Mouse (Mus musculus): ENCODE results near the gene Zbtb9.

The Zbtb9 gene

DNA sequence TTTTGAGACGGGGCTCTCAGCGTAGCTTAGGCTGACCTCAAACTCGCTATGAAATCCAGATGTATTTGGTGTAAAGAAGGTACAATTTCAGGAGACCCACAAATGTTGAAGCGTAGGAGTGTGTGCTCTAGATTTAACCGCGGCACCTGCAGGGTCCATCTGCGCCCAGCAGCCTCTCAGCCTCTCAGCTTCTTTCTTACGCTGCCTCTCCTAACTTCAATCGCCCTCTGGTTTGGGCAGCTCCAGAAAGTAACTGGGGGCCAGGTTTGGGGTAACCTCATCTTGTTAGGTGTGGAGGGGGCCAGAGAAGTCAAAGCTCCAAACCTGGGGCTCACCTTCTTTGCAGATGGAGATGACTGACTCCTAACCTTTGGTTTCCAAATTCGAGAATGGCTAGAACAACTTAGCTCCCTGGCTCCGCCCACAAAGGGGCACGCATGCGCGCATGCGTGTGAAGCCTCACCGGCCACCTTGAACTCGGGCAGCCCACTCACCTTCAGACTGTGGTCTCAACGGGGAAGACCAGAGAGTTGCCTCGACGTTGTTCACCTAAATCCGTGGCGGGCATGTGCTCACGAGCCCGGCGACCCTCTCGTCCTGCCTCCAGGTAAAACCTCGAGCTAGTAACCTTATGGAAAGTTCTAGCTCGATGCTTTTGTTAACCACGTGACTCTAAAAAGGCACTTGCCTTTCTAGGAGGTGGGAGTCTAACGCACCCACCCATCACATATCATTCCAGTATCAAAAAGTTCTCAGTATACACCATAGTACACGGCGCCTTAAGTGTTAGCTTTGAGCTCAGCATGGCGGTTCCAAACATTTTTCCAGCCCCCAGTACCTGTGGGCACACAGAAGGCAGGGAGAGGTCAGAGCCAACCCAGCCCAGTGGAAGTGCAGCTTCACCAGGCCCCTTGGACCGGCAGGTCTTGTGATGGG lies 44.9 kb downstream of the Zbtb9 start:
- peak; percentile 91 for DNase-seq

DNA sequence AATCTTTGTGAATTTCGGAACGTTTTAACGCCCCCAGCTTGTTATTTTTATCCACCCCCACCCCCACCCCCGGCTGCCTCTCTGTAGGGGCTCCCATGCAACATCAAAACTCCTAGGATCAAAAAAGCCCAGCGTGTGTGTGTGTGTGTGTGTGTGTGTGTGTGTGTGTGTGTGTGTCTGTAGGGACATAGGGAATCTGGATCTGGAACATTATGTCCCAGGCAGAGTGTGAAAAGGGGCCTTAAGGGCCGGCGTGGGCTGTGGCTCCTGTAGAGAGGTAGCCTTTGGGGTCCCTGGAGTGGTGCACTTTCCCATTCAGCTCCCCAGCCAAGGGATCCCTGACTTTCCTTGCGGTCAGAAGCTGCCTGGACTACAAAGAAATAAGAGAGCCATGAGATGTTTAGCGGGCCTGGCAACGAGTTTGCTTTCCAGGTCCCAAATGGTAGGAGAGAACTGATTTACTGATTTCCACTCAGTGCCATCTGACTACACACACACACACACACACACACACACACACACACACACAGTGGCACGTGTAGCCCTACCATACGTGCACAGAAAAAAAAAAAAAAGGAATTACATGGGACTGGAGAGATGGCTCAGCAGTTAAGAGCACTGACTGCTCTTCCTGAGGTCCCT lies 45.7 kb downstream of the Zbtb9 start:
- peak; percentile 25 for DNase-seq

DNA sequence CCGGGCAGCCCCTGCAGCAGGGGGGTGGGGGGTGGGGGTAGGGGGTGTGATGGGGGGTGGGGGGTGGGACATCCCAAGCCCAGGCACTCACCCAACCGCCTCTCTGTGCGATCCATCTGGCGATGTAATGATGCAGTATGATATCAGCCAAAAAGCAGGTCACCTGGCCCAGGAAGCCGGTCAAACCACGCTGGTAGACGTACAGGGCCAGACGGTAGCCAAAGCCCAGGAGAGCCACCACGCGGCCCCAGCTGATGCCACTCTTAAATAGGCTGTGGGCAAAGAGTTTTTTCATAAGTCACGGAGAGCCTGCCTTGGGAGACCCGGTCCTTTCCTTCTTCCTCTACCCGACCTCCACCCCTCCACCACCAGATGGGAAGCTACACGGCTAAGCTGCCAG lies 48.1 kb downstream of the Zbtb9 start:
- no peak for DNase-seq

DNA sequence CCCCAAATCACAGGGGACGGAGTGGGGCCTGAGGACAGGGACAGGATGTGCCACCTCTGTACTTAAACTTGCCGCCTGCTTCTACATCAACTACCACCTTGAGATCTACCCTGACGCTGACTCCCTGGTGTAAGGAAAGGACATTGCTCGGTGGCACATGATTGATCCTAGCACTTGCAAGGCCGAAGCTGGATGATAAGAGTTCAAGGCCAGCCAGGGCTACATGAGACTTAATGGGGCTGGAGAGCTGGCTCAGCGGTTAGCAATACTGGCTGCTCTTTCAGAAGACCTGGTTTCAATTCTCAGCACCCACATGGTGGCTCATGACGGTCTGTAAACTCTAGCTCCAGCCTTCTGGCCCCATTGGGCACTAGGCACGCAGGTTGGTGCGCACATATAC lies 48.8 kb downstream of the Zbtb9 start:
- no peak for DNase-seq

DNA sequence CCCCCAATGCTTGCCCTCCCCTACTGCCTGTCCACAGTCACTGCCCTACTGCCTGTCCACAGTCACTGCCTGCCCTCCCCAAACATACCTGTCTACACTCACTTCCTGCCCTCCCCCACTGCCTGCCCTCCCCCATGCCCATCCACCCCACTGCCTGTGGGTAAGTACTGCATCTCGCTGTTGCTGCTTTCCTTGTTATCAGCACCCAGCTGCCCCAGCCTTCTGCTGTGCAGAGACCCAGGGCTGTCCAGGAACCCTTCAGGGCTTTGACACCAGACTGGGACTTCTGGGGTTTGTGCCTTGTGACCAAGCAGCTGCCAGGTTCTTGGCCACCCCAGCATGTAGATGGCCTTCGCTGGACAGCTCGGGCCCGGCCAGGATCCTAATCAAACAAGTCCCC lies 50.4 kb downstream of the Zbtb9 start:
- no peak for DNase-seq

DNA sequence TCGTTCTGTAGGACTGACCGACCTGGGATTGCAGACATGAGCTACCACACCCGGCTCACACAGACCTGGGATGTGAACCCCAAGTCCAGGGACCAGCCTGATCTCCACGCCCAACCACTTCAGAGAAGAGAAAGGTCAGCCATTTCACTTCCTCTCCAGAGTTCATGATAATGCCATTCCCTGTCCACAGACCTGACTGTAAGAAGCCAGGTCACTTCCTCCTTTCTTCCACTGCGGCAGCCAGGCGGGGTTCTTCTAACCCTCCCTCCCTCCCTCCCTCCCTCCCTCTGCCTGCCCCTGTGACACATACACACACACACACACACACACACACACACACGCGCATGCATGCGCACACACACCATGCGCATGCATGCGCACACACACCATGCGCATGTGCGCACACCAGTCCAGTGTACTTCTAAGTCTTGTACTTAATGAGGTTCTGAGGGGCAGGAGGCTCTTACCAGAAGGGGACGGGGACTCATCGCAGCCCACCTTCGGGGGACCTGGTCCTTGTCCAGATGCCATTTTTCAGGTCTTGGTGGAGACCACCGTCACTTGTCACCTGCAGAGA lies 52.4 kb downstream of the Zbtb9 start:
- no peak for DNase-seq

DNA sequence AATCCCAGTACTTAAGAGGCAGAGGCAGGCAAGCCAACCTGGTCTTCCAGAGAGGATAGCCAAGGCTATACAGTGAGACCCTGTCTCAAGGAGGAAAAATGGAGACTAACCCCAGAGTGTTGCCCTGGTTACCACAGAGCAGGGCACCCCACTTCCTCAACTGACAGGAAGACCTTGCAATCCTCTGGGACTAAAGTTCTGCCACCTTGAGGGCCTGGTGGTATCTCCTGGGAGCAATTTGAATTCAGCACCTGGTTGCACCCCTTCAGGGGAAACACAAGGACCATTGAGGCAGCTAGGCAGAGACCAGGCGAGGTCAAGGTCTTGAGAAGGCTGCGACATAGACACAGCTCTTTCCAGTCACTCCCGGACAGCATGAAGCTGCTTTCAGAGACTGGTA lies 53.0 kb downstream of the Zbtb9 start:
- no peak for DNase-seq

DNA sequence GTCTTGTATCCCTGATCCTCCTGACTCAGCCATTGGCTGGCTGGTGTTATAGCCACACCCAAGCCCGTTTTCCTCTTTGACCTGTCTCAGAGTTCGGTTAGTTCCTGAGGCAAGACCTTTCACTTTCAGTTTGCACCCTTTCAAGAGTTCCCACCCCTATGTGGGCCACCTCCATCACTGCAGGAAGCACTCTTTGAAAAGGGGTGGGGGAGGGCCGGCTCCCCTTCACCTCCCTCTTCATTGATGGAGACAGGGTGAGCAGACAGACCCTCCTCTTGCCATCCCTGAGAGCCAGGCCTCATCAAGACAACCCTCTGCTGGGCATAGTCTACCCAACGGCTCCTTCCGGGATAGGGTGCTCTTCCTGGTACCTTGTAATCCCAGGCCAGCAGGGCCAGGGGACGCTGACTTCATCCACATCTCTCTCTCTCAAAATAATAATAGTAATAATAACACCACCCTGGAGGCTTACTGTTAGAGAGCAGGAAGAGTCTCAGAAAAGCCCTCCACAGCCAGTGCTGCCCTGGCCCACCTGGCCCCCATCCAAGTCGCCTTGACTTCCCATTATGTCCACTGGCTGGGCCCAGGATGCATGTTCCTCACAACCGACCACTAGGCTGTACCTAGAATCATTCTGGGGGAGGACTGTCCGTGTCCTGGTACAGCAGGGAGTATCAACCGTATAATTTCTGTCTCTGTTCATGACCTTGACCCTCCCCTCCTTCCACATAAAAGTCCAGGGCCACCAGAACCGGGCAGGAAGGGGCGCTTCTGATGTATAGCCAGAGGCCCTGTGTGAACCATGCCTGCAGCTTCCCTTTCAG lies 54.7 kb downstream of the Zbtb9 start:
- DNase-seq = peak; percentile 60

DNA sequence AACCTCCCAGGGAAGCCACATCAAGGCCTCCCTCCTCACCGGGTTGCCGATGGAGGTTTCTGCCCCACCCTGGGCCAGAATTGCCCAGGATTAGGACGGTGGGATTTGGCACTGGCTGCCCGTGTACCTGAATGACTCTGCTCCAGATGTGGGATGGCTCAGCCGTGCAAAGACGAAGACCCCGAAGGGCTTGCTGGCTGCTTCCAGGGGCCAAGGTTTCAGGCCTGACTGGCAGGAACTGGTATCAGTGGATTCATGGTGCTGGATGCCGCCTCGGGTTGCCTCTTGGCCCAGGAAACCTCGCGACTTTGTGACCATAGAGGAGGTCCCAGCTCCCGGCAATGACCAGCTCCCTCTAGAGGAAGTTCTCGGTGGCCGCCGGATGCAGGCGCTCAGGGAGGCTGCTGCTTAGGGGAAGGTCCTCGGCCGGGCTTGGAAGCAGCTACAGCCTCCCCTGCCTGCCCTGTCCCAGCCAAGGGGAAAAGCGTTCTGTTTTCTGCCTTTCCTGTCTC lies 55.4 kb downstream of the Zbtb9 start:
- peak; percentile 96 for DNase-seq

DNA sequence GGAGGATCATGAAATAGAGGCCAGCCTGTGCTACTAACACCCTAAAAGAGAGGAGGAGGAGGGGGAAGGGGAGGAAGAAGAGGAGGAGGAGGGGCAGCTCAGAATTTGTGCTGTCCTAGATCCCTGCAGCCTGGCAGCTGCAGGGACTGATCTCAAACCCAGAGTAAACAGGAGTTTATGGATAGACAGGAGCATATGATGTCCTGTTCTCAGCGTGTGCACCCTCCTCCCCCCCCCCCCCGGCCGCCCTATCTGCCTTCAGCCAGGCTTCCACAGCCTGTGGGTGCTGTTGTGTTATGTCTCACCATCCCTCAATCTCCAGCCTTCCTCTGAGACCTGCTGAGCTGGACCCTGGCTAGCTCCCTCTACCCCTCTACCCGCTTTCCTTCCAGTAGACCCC lies 55.9 kb downstream of the Zbtb9 start, which contains the start of gene Bak1:
Bak1 (minus strand) TSS at position 101 of the 400 bp plus-strand sequence.
- no peak for DNase-seq

DNA sequence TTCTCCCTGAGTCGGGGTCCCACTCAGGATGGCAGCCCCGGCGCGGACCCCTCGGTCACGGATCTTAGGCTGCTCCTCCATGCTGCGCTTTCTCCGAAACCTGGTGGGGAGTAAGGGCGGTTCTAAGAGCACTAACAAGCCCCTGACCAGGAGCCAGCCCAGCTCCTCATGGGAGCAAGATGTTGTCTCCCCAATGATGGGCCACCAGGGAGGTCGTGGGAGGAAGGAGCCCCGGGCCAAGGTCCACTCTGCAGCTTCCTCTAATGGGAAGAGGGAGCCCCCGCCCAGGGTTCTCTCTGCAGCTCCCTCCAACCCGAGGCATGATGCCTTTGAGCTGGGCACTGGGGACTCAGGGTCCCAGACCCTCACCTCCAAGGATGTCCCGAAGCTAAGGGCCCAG lies 56.5 kb downstream of the Zbtb9 start:
- no peak for DNase-seq

DNA sequence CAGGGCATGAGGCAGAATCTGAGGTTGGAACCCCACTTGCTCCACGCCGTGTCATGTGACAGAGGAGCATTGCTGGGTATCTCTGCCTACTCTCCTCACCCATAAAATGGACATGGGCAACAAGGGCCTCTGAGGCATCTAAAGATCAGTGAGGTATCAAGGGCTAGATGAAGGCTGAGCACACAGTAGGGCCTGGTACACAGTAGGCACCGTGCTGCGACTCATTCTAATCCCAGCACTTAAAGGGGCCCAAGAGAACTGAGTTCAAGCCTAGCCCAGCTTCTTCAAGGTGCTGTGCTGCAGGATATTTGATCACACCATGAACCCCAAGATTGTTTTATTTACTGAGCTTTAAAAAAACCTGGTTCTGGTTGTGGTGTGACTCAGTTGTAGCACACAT lies 57.9 kb downstream of the Zbtb9 start:
- no peak for DNase-seq

DNA sequence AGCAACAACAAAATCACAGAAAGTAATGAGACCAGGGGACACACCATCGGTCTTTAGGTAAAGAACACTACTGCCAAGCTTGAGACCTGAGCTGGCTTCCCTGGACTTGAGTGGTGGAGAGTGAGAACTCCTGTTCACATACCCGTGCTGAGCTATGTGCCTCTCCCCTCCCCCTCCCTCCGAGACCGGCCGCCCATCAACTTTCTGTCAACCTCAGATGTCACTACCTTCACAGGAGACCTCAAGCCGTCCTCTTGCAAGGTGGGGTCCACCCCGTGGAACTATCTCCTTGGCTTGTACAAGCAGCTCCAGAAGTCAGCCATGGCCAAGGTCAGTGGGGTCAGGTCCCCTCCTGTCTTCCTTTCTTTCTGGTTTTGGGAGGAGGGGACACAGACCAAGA lies 59.4 kb downstream of the Zbtb9 start:
- DNase-seq = no peak

DNA sequence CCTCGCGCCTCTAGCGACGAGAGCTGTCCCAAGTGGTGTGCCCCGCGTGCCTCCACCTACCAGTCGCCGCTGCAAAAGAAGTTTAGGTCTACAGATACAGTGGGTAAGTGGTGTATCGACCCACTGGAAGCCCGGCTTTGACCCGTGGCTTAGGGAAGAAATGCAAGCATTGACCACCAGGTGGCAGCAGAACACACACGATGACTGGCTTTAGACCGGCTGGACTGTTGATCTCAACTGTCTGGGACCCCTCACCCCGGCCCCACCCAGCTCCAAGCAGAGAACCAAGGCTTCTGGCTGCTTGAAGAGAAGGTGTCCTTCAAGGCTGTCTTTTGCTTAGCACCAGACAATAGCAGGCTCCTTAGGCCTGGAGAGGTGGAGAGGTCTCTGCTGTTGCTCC lies 59.9 kb downstream of the Zbtb9 start:
- DNase-seq = peak; percentile 89

DNA sequence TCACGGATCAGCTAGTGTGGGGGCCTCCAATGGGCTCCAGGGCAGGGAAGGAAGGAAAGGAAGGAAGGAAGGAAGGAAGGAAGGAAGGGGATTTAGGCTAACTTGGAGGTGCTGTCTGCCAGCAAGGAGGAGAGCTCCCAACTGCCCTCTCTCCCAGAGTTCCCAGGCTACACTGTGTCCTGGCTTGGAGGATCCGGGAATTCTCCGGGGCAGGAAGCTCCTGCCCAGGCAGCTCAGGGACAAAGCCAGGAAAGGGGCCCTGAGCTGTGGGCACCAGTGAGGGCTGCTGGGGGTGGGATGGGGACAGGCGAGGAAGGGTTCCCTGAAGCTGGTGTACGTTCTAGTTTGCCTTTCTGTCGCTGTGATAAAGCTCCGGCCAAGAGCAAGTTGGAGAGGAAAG lies 63.5 kb downstream of the Zbtb9 start:
- peak; percentile 64 for DNase-seq

DNA sequence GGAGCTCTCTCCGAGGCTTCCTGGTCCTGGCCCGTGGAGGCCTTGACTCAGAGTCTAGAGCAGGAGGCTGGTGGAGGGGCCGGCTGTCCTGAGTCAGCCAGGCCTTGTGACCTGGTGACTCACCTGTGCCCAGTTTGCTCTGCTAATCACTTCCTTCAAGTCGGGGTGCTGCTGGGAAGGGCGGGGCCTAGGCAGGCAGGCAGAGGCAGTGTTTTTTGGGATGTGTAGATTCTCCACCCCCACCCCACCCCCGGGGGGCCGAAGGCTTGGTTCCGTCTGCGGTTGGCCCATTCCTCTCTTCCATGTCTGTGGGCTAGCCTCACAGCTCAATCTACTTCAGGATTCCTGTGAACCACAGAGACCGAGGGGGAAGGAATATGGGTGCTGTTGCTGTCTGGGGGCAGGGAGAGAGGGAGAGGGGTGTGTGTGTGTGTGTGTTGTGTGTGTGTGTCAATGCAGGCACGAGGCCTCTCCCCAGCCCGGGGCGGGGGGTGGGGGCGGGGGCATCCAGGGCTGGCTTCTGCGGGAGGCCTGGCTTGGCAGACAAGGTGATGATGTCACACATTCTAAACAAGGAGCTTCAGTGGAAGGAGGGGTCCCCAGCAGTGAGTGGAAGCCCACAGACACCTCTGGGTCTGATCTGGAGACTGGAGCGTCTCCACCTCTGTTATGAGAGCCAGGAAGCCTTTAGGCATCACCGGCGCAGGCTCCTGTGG lies 65.5 kb downstream of the Zbtb9 start:
- peak; percentile 45 for DNase-seq

DNA sequence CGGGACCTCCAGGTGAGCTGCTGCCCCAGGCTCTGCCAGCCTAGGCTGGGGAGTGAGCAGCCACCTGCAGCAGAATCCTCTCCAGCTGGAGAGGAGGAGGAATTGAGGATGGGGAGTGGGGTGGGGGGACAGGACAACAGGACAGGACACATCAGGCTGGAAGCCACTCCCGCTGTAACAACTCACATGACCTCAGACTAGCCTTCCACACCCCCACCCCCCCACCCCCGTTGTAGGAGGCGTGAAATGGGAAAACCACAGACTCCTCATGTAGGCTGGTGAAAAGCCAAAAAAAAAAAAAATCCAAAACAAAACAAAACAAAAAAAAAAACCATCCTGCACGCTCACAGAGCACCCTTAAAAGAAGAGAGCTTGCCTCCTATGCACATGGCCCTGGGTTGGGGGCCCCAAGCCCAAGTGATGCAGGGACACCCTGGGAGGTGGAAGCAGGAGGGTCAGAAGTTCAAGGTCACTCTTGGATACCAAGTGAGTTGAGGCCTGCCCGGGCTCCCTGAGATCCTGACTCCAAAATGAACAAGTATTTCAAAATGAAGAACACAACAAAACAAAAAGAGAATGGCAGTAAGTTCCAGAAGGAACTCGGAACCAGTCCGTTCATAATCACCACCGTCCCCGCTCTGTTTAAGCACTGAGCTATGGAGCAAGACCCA lies 66.6 kb downstream of the Zbtb9 start:
- DNase-seq = no peak

DNA sequence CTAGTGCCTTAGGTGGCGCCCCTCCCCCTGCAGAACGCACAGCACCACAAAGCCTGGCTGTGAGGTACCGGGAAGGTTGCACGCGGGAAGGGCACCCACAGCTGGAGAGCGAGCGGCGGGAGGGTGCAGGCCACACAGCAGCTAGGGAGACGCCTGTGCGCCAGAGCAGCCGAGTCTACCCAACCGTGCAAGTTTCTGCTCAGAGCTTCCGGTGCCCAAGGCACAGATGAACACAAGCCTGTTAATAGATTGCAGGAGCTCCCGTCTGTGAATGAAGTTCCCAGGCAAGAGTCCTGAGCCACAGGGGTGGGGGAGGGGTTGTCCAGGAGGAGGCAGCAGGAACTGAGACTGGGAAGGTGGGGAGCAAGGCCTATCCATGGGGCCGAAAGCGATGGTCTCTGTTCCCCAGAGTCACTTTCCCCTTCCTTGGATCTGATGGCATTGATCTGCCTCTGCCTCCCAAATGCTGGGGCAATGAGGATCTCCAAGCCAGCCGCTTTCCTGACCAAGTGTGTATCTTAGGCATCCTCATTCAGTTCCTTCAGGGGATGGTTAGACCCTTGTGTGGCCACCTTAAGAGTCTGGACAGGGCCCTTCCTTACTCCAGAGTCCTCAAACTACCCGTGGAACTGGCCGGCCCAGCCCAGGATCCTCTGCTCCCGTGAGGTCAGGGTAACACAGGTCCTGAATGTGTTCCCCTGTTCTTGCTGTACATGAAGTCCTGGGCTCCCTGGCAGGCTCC lies 67.5 kb downstream of the Zbtb9 start:
- no peak for DNase-seq

DNA sequence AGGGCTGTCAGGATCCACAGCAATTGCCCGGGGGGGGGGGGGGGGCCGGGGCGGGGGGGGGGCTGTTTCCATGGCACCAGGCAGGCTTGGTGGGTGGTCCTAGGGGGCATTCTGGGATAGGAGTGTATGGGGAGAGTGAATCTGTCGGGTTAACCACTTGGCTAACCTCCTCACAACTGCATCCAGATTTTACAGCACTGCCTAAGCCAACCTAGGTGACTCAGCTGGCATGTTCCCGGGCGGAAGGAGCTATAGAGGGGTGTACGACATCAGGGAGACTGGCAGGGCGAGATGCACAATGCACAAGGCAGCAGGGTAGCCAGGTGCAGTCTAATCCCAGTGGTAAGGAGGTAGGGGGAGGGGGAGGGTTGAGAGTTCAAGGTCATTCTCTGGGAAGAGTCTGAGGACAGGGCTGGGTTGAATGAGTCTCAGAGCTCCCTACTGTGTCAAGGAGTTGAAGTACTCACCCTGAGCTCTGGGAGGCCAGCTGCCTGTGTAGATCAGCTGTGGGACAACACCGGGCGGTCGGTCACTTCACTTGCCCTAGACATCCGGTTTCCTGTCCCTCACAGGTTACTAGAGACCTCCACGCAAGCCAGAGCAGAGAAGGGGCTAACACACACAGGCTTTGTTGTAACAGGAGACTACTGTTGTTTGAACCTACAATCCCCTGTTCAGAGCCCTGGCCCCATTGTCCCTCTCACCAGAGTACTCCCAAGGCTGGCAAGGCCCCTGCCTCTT lies 68.2 kb downstream of the Zbtb9 start:
- no peak for DNase-seq

DNA sequence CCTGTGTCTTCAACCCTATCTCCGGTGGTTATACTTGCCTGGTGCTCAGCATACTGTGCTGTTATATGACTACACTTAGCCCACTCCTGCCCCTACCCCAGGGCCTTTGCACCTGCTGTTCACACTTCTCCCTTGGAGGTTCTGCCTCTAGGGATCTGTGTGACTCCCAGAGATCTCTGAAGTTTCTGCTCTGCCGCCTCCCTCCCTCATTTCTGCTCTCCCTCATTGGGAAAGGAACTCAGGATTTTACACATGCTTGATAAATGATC lies 68.8 kb downstream of the Zbtb9 start:
- DNase-seq = no peak

All from lung, postnatal 10 days (tissue).